Mouse (Mus musculus) neutrophil, adult 59 days (primary cell): ENCODE results near the gene H2al1c. TPM values are rescaled to one million over a fixed set of nuclear protein-coding genes. Genes with fewer than 3 reads are reported as not detected.

ENCODE experiments used
- total RNA-seq, 2 experiments: library from RNA; stranded (reverse); gene quantifications; 1 replicate in 1 of 2; 2 replicates in 1 of 2; pipeline ENCODE4 v1.2.4; 2023

The H2al1c gene
- not detected for total RNA-seq

DNA sequence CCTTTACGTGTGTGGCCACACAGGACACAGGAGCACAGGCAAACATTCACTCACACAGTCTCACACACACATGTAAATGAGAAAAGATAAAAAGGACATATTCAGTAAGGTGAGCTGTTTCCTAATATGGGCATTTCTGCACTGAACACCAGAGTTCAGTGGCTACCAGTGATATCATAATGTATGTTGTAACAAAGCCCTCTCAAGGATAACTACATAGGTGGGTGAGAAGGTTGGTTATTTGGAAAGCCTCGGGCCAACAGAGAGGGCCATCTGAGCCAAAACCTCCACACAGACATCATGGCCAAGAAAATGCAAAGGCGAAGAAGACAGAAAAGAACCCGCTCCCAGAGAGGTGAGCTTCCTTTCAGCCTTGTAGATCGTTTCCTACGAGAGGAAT is at the start of gene H2al1c:
TSS of gene H2al1c (plus strand) at position 301 of the 400 bp plus-strand sequence.

GRCm38 (mm10) chrX:11298957-11299356 is 6.5 kb upstream of the H2al1c start, which contains the start of gene H2al1a:
Gene H2al1a (plus strand): TSS chrX:11299257.

DNA sequence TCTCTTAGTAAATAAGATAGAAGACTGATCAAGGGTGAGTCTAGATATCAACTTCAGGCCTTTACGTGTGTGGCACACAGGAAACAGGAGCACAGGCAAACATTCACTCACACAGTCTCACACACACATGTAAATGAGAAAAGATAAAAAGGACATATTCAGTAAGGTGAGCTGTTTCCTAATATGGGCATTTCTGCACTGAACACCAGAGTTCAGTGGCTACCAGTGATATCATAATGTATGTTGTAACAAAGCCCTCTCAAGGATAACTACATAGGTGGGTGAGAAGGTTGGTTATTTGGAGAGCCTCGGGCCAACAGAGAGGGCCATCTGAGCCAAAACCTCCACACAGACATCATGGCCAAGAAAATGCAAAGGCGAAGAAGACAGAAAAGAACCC is 3.3 kb upstream of the H2al1c start, which contains the start of gene H2al1b:
TSS of gene H2al1b (plus strand) at position 301 of the 400 bp plus-strand sequence.

DNA sequence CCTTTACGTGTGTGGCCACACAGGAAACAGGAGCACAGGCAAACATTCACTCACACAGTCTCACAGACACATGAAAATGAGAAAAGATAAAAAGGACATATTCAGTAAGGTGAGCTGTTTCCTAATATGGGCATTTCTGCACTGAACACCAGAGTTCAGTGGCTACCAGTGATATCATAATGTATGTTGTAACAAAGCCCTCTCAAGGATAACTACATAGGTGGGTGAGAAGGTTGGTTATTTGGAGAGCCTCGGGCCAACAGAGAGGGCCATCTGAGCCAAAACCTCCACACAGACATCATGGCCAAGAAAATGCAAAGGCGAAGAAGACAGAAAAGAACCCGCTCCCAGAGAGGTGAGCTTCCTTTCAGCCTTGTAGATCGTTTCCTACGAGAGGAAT is 3.1 kb downstream of the H2al1c start, which contains the start of gene H2al1d:
TSS of gene H2al1d (plus strand) at position 301 of the 400 bp plus-strand sequence.

GRCm38 (mm10) chrX:11311634-11312033 is 6.2 kb downstream of the H2al1c start, which contains the start of gene H2al1e:
Gene H2al1e (plus strand): TSS chrX:11311934.

GRCm38 (mm10) chrX:11314858-11315257 is 9.4 kb downstream of the H2al1c start, which contains the start of gene H2al1f:
Gene H2al1f (plus strand): TSS chrX:11315158.

DNA sequence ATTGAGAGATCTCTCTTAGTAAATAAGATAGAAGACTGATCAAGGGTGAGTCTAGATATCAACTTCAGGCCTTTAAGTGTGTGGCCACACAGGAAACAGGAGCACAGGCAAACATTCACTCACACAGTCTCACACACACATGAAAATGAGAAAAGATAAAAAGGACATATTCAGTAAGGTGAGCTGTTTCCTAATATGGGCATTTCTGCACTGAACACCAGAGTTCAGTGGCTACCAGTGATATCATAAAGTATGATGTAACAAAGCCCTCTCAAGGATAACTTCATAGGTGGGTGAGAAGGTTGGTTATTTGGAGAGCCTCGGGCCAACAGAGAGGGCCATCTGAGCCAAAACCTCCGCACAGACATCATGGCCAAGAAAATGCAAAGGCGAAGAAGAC is 12.5 kb downstream of the H2al1c start, which contains the start of gene H2al1g:
TSS of gene H2al1g (plus strand) at position 301 of the 400 bp plus-strand sequence.

DNA sequence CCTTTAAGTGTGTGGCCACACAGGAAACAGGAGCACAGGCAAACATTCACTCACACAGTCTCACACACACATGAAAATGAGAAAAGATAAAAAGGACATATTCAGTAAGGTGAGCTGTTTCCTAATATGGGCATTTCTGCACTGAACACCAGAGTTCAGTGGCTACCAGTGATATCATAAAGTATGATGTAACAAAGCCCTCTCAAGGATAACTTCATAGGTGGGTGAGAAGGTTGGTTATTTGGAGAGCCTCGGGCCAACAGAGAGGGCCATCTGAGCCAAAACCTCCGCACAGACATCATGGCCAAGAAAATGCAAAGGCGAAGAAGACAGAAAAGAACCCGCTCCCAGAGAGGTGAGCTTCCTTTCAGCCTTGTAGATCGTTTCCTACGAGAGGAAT is 15.7 kb downstream of the H2al1c start, which contains the start of gene H2al1h:
TSS of gene H2al1h (plus strand) at position 301 of the 400 bp plus-strand sequence.

GRCm38 (mm10) chrX:11324359-11324758 is 18.9 kb downstream of the H2al1c start, which contains the start of gene H2al1i:
Gene H2al1i (plus strand): TSS chrX:11324659.

DNA sequence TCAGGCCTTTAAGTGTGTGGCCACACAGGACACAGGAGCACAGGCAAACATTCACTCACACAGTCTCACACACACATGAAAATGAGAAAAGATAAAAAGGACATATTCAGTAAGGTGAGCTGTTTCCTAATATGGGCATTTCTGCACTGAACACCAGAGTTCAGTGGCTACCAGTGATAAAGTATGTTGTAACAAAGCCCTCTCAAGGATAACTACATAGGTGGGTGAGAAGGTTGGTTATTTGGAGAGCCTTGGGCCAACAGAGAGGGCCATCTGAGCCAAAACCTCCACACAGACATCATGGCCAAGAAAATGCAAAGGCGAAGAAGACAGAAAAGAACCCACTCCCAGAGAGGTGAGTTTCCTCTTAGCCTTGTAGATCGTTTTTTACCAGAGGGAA is 22.1 kb downstream of the H2al1c start, which contains the start of gene H2al1j:
TSS of gene H2al1j (plus strand) at position 301 of the 400 bp plus-strand sequence.

Other genes starting within 250 kb of the H2al1c start
- not detected for gene H2al1a, start 6.4 kb upstream of the H2al1c start, total RNA-seq
- not detected for gene H2al1b, start 3.2 kb upstream of the H2al1c start, total RNA-seq
- not detected for gene H2al1d, start 3.2 kb downstream of the H2al1c start, total RNA-seq
- not detected for gene H2al1e, start 6.3 kb downstream of the H2al1c start, total RNA-seq
- not detected for gene H2al1f, start 9.5 kb downstream of the H2al1c start, total RNA-seq
- gene H2al1g, start 12.6 kb downstream of the H2al1c start, total RNA-seq, result not detected
- not detected for gene H2al1h, start 15.8 kb downstream of the H2al1c start, total RNA-seq
- gene H2al1i, start 19.0 kb downstream of the H2al1c start, total RNA-seq, result not detected
- gene H2al1j, start 22.2 kb downstream of the H2al1c start, total RNA-seq, result not detected